Mouse (Mus musculus) myocyte (in vitro differentiated cells): ENCODE measurements at regions not wholly inside any gene's neighbourhood (a gene's known extent, or its start where the extent isn't known, plus 50 kb on each side); places are given as distances from the start of the nearest gene placed in this dataset.
A peak's percentile ranks its signal among the peaks of the same experiment; 100 is the strongest.

Experiments used
- H3K27me3 ChIP-seq: one replicate; pipeline ENCODE4 v1.6.1; 2011; ENCODE audit not compliant: control insufficient read depth, insufficient read depth, insufficient read length
- H3K36me3 ChIP-seq: one replicate; pipeline ENCODE4 v1.6.1; 2011; ENCODE audit not compliant: control insufficient read depth, insufficient read depth
- H3K4me2 ChIP-seq: one replicate; pipeline ENCODE4 v1.6.1; 2011; ENCODE audit warnings: low read depth, control low read depth
- H3K4me3 ChIP-seq: one replicate; pipeline ENCODE4 v1.5.1; 2011; ENCODE audit warnings: mild to moderate bottlenecking, control low read depth, moderate library complexity
- H3K79me2 ChIP-seq: one replicate; pipeline ENCODE4 v1.6.1; 2011; ENCODE audit not compliant: control insufficient read depth, insufficient read depth
- H3ac ChIP-seq: one replicate; pipeline ENCODE4 v1.6.1; 2011; ENCODE audit not compliant: control insufficient read depth, insufficient read length
- CEBPB ChIP-seq: IDR thresholded peaks from 2 replicates; pipeline ENCODE4 v1.6.1; 2011; ENCODE audit warnings: mild to moderate bottlenecking, moderate library complexity; ENCODE audit not compliant: poor library complexity, insufficient read depth, severe bottlenecking
- E2F4 ChIP-seq: IDR thresholded peaks from one replicate; pipeline ENCODE4 v1.6.1; 2011; ENCODE audit warnings: mild to moderate bottlenecking, control low read depth, moderate library complexity; ENCODE audit not compliant: insufficient read depth
- MAX ChIP-seq: IDR thresholded peaks from one replicate; pipeline ENCODE4 v1.6.1; 2011; ENCODE audit warnings: low read depth, mild to moderate bottlenecking, control low read depth
- MYOD1 ChIP-seq, 3 experiments: IDR thresholded peaks; one replicate each; pipeline ENCODE4 v1.6.1; 2011; ENCODE audit warnings: control low read depth in 2 of 3, low read depth in 2 of 3, mild to moderate bottlenecking in 2 of 3, moderate library complexity in 1 of 3; ENCODE audit not compliant: insufficient read length in 2 of 3, control insufficient read depth in 1 of 3
- MYOG ChIP-seq, 3 experiments: IDR thresholded peaks; one replicate each; pipeline ENCODE4 v1.6.1; 2011; ENCODE audit warnings: control low read depth in 2 of 3, low read depth in 2 of 3, mild to moderate bottlenecking in 2 of 3; ENCODE audit not compliant: insufficient read length in 2 of 3, control insufficient read depth in 1 of 3, insufficient read depth in 1 of 3
- POLR2A ChIP-seq: IDR thresholded peaks from one replicate; pipeline ENCODE4 v1.6.1; 2011; ENCODE audit warnings: low read depth, mild to moderate bottlenecking, control low read depth, moderate library complexity; ENCODE audit not compliant: insufficient read length
- POLR2AphosphoS2 ChIP-seq: IDR thresholded peaks from one replicate; pipeline ENCODE4 v1.6.1; 2011; ENCODE audit warnings: low read depth, control low read depth; ENCODE audit not compliant: insufficient read length
- REST ChIP-seq: IDR thresholded peaks from one replicate; pipeline ENCODE4 v1.6.1; 2011; ENCODE audit warnings: mild to moderate bottlenecking, control low read depth, moderate library complexity; ENCODE audit not compliant: insufficient read depth, insufficient read length
- SRF ChIP-seq: IDR thresholded peaks from one replicate; pipeline ENCODE4 v1.6.1; 2011; ENCODE audit warnings: low read depth; ENCODE audit not compliant: control insufficient read depth, insufficient read length
- TCF12 ChIP-seq: IDR thresholded peaks from one replicate; pipeline ENCODE4 v1.6.1; 2011; ENCODE audit warnings: mild to moderate bottlenecking, control low read depth; ENCODE audit not compliant: poor library complexity, insufficient read depth, severe bottlenecking
- TCF3 ChIP-seq: IDR thresholded peaks from one replicate; pipeline ENCODE4 v1.6.1; 2011; ENCODE audit warnings: low read depth, control low read depth; ENCODE audit not compliant: insufficient read length
- USF1 ChIP-seq: IDR thresholded peaks from one replicate; pipeline ENCODE4 v1.6.1; 2011; ENCODE audit warnings: low read depth, mild to moderate bottlenecking, control low read depth, moderate library complexity

DNA sequence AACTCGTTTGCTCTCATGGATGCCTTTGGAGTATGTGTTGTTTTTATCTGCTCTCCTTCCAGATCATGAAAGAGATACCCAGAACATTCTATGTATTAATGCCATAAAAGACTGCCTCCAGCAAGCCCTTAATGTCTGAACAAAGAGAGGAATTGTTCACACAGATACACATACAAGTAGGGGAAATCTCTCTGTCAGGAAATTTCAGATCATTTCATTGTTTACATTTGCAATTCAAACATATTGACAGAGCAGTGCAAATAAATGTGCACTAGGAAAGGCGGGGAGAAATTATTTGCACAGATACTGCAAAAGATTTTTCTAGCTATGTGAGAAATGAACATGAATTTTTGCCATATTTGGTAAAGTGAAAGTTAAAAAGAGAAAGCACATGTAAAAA lies 216.4 kb upstream of the Ube2e3 start:
- Histone ChIP-seq H3ac (no peak overlapping the region), H3K79me2 (no peaks in the 10 kb centered on the region), H3K27me3 (no peaks in the 10 kb centered on the region), H3K4me2 (no peak overlapping the region), H3K4me3 (no peak overlapping the region), H3K36me3 (no peaks in the 10 kb centered on the region)
- no peak for TF ChIP-seq E2F4
- TF ChIP-seq REST = no peak
- no peak for TF ChIP-seq SRF
- no peak for TF ChIP-seq TCF3
- no peak for TF ChIP-seq MYOG (IDR thresholded peaks at IDR 0.05; ENCODE audit: control insufficient read depth in 1 of 3, insufficient read depth in 1 of 3, insufficient read length in 2 of 3, low read depth in 2 of 3)
- TF ChIP-seq MYOD1 (IDR thresholded peaks at IDR 0.05; ENCODE audit: control insufficient read depth in 1 of 3, insufficient read length in 2 of 3, low read depth in 2 of 3) = no peak
- TF ChIP-seq TCF12 = no peak
- no peak for TF ChIP-seq POLR2A
- TF ChIP-seq CEBPB = no peak
- no peak for TF ChIP-seq MAX
- no peak for TF ChIP-seq POLR2AphosphoS2
- no peak for TF ChIP-seq USF1

DNA sequence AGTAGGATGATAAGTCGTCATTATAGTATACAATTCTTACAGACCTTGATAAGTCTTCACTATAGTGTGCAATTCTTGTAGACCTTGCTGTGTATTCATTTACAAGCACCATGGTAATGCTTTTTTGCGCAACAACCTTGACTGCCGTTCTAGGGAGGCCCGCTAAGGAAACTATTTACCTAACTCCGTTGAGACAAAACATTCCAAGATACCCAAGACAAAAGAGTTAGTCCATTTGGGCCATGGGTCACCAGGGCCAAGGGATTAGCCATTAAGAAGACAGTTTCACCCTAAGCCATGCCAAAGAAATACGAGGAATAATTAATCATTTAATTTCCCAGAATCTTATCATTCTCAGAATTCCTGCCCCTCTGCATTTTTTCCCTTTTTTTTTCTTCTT lies 227.6 kb upstream of the Ube2e3 start:
- no peaks in the 10 kb centered on the region for H3K27me3 ChIP-seq
- TF ChIP-seq POLR2A = no peak

DNA sequence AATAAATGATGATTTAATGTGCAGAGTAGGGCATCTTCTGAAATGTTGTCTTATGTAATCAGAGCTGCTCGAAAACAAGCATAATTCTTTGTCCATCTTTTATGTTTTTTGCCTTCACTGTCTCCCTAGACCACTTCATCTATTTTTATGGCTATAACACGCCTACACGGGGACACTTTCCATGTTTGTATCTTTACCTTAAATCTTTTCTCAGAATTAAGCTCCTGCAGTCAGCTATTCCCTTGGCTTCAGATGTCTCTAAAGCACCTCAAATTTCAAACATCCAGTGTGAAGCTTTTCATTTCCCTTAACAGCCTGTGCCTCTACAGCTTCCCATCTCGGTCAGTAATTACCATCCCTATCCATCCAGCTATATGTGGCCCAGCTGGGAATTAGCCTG lies 242.7 kb upstream of the Ube2e3 start:
- Histone ChIP-seq H3ac (no peak overlapping the region), H3K27me3 (no peaks in the 10 kb centered on the region), H3K36me3 (no peaks in the 10 kb centered on the region), H3K79me2 (no peaks in the 10 kb centered on the region), H3K4me3 (no peak overlapping the region), H3K4me2 (no peak overlapping the region)
- TF ChIP-seq POLR2AphosphoS2 = no peak
- no peak for TF ChIP-seq MYOD1 (IDR thresholded peaks at IDR 0.05; ENCODE audit: control insufficient read depth in 1 of 3, insufficient read length in 2 of 3, low read depth in 2 of 3)
- no peak for TF ChIP-seq E2F4
- no peak for TF ChIP-seq MYOG (IDR thresholded peaks at IDR 0.05; ENCODE audit: control insufficient read depth in 1 of 3, insufficient read depth in 1 of 3, insufficient read length in 2 of 3, low read depth in 2 of 3)
- no peak for TF ChIP-seq USF1

More for the DNA sequence above, 227.6 kb upstream of the Ube2e3 start:
- Histone ChIP-seq H3K4me2 (no peak overlapping the region), H3K4me3 (no peak overlapping the region), H3K36me3 (no peaks in the 10 kb centered on the region), H3K79me2 (no peaks in the 10 kb centered on the region), H3ac (no peak overlapping the region)

DNA sequence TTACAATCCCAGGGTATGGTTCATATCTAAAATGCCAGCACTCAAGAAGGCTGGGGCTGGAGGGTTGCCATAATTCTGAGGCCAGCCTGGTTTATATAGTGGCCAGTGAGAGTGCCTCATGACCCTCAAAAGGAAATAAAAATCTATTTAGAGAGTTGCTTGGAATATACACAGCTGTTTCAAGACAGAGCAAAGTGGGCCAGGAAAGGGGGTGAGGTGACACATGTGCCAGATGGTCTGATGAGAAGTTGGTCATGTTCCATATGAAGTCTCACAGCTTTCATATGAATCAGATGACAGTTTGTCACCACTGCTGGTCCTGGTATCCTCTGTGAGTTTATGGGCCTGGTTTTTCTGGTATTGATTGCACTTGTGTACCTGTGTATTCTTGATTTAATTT lies 261.5 kb upstream of the Ube2e3 start:
- TF ChIP-seq POLR2A (no peak), TCF12 (peak; percentile 65), MYOG (IDR thresholded peaks at IDR 0.05; ENCODE audit: control insufficient read depth in 1 of 3, insufficient read depth in 1 of 3, insufficient read length in 2 of 3, low read depth in 2 of 3) (peak in 2 of 3 experiments; percentile 33 to 47), MYOD1 (IDR thresholded peaks at IDR 0.05; ENCODE audit: control insufficient read depth in 1 of 3, insufficient read length in 2 of 3, low read depth in 2 of 3) (peak in 1 of 3 experiments; percentile 74)
- Histone ChIP-seq H3K36me3 (no peaks in the 10 kb centered on the region), H3K4me3 (no peak overlapping the region), H3K4me2 (peak overlapping the region; percentile 5), H3K79me2 (no peaks in the 10 kb centered on the region), H3ac (no peak overlapping the region), H3K27me3 (no peaks in the 10 kb centered on the region)

DNA sequence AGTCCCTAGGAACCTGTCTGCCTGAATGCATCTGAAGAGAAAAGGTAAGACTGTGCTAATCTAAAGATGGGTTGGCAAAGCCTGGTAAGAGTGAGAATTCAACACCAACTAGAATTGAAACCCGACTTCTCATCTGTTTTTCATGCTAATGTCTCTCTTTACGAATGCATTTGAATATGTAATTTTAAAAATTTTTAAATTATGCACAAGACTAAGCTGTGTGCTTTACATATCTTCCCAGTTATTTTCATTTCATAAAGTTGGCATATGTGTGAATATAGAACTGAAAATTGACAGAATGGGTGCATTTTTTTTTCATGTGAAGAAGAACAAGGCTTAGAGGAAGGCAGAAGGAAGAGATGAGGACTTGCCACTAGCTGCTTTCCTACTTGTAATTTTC lies 267.2 kb upstream of the Ube2e3 start:
- no peaks in the 10 kb centered on the region for H3K79me2 ChIP-seq
- H3K36me3 ChIP-seq = no peaks in the 10 kb centered on the region
- H3K4me3 ChIP-seq = no peak overlapping the region
- TF ChIP-seq TCF12 (no peak), E2F4 (no peak), MYOG (IDR thresholded peaks at IDR 0.05; ENCODE audit: control insufficient read depth in 1 of 3, insufficient read depth in 1 of 3, insufficient read length in 2 of 3, low read depth in 2 of 3) (no peak), MYOD1 (IDR thresholded peaks at IDR 0.05; ENCODE audit: control insufficient read depth in 1 of 3, insufficient read length in 2 of 3, low read depth in 2 of 3) (no peak), SRF (no peak), USF1 (no peak), POLR2AphosphoS2 (no peak), CEBPB (no peak), POLR2A (no peak), MAX (no peak), REST (no peak), TCF3 (no peak)
- no peak overlapping the region for H3ac ChIP-seq
- no peak overlapping the region for H3K4me2 ChIP-seq
- no peaks in the 10 kb centered on the region for H3K27me3 ChIP-seq
